Mouse (Mus musculus) bone marrow macrophage, adult 2 months (primary cell): Measurements from ENCODE around the gene Galm. TPM values are rescaled to one million over a fixed set of nuclear protein-coding genes. Genes with fewer than 3 reads are reported as not detected.
"Not testable (repeated sequence)": the region's sequence is repeated elsewhere in the genome, so short reads cannot be mapped to it uniquely, and the experiment has no call there.

Experiments used
- H3K27ac ChIP-seq: 2 replicates; pipeline ENCODE4 v1.5.1; 2012; ENCODE audit warnings: low read depth, low read length; ENCODE audit not compliant: insufficient read depth
- H3K4me1 ChIP-seq: 2 replicates; pipeline ENCODE4 v1.6.1; 2012; ENCODE audit warnings: low read length; ENCODE audit not compliant: control insufficient read depth, insufficient read depth
- H3K4me3 ChIP-seq: 2 replicates; pipeline ENCODE4 v1.5.1; 2012; ENCODE audit warnings: mild to moderate bottlenecking, low read length, moderate library complexity; ENCODE audit not compliant: insufficient read depth
- CTCF ChIP-seq: IDR thresholded peaks from 2 replicates; pipeline ENCODE4 v1.5.1; 2012; ENCODE audit warnings: low read depth, mild to moderate bottlenecking, low read length, moderate library complexity
- POLR2A ChIP-seq: IDR thresholded peaks from 2 replicates; pipeline ENCODE4 v1.6.1; 2012; ENCODE audit warnings: mild to moderate bottlenecking, low read depth, low read length, borderline replicate concordance
- polyA plus RNA-seq: library from polyadenylated mRNA; stranded (reverse); fragments of >200 nt; gene quantifications from 2 replicates; pipeline ENCODE4 v1.2.4, GENCODE M21; 2012; ENCODE audit not compliant: missing spikeins, insufficient read depth, insufficient read length

The Galm gene
- polyA plus RNA-seq, 1 experiment, result 18.2 TPM

DNA sequence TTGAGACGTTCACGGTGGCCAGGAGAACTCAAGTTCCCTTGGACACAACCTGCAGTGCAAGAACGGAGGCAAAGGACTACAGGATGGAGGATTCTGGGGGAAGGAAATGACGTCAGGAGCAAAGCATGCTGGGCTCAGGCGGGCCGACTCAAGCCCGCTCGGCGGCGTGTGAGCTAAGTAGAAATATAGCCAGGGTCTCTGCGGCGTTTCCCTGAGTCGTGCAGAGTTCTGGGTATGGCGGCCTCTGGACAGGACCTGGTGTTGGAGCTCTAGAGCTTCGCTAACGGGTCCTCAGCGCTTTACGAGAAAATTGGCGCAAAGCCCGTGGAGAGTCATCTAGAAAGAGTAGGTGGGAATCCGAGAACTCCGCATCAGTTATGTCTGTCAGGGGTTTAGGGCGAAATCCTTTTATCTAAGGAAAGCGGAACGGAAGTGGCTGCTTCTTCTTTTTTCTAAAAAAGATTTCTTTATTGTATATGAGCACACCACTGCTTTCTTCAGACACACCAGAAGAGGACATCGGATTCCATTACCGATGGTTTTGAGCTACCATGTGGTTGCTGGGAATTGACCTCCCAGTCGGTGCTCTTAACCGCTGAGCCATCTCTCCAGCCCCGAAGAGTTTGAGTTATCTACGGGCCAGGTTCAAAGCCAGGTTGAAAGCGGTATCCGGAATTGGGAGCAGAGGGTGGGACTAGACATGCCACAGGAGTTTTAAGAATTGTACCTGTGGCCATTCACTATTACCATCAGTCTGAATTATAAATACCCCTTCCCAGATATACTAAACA lies 97.2 kb downstream of the Galm start, which contains the start of gene Gemin6:
Gene Gemin6, plus strand, starts transcription at position 116 of the 791 bp plus-strand sequence.
- no peak for TF ChIP-seq CTCF
- peak; percentile 76; the same call in 1 of the 2 replicates for TF ChIP-seq POLR2A
- Histone ChIP-seq H3K27ac (peak within 1 kb of the TSS; percentile 70), H3K4me3 (peak within 1 kb of the TSS; percentile 71), H3K4me1 (0 out of 2 replicates have a peak, but pooled peaks cover 4% of the 10 kb centered on the region)

DNA sequence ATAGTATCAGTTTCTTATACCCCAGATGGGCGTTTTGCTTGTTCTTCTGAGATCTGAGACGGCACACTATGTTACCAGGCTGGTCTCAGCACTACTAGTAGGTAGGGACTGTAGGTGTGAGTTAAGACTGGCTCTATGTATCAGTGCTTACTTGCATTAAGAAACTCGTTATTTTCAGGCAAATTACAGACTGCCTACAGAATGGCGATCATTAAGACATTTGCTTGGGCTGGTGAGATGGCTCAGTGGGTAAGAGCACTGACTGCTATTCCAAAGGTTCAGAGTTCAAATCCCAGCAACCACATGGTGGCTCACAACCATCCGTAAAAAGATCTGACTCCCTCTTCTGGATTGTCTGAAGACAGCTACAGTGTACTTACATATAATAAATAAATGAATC lies 97.9 kb downstream of the Galm start:
- Histone ChIP-seq H3K4me3 (peak overlapping the region; percentile 71), H3K27ac (peak overlapping the region; percentile 70; the same call in 1 of the 2 replicates)
- H3K4me1 ChIP-seq, result not testable (repeated sequence)

DNA sequence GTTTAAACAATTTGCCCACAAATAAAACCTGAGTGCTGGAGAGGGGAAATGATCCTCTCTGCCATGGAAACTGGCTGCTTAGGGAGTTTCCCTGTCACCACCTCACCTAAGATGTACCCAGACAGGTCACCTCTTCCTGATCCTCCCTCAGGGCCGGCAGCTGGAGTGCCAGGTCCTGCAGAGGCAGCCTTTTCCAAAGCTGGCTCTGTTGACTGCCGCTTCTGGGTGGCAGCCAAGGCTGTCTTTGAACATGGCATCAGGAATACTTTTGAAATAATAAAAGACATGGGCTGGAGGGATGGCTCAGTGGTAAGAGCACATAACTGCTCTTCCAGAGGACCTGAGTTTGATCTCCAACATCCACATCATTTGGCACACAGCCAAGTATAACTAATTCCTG lies 102.1 kb downstream of the Galm start:
- no peak overlapping the region for H3K27ac ChIP-seq
- peaks cover 9% of the 10 kb centered on the region for H3K4me1 ChIP-seq
- no peak for TF ChIP-seq CTCF
- no peak for TF ChIP-seq POLR2A

DNA sequence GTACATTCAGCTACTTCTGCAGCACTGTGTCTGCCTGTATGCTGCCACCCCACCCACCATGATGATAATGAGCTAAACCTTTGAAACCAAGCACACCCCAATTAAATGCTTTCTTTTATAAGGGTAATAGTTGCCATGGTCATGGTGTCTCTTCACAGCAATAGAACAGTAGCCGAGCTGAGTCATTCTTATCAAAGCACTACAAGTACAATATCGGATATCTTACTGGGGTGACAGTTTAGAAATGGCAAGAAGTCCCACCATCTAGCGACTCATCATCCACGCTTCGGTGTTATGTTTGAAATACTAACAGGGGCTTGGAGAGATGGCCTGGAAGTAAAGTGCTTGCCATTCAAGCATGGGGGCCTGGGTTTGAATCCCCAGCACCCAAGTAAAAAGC lies 106.6 kb downstream of the Galm start:
- no peak overlapping the region for H3K4me3 ChIP-seq
- H3K27ac ChIP-seq, result no peak overlapping the region
- TF ChIP-seq POLR2A (no peak), CTCF (no peak)
- peaks cover 29% of the 10 kb centered on the region for H3K4me1 ChIP-seq

More for the DNA sequence above, 102.1 kb downstream of the Galm start:
- no peak overlapping the region for H3K4me3 ChIP-seq

DNA sequence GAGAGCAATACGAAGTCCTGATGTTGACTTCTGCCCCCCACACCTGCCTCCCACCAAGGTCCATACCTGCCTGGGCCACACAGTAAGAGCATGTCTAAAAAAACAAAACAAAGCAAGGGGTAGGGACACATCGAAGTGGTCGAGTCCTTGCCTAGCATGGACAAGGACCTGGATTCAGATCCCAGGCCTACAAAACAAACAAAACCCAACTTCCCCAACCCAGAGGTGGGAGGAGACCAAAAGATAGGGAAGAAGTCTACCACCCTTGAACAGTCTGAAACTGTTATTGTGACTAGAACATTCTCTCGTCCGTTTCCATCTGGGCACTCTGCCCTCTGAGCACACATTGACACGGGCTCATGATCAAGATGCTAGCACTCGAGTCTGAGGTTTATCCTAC lies 107.1 kb downstream of the Galm start:
- no peak for TF ChIP-seq CTCF
- TF ChIP-seq POLR2A, result no peak
- H3K4me3 ChIP-seq, result no peak overlapping the region
- H3K4me1 ChIP-seq, result peaks cover 26% of the 10 kb centered on the region
- no peak overlapping the region for H3K27ac ChIP-seq

Other genes starting within 250 kb of the Galm start
- gene Atl2, start 231.3 kb upstream of the Galm start, polyA plus RNA-seq, result 19.9 and 24.6 TPM in 2 replicates
- gene Hnrnpll, start 65.1 kb upstream of the Galm start, polyA plus RNA-seq, result 44.9 and 47.7 TPM in 2 replicates
- 83.7 and 102 TPM in 2 replicates for gene Srsf7, start 79.8 kb downstream of the Galm start, polyA plus RNA-seq
- not detected in 2 replicates for gene Ttc39d, start 80.0 kb downstream of the Galm start, polyA plus RNA-seq
- 7.1 and 8.0 TPM in 2 replicates for gene Gemin6, start 97.0 kb downstream of the Galm start, polyA plus RNA-seq
- 5.6 and 8.1 TPM in 2 replicates for gene Morn2, start 162.7 kb downstream of the Galm start, polyA plus RNA-seq
- gene Dhx57, start 163.0 kb downstream of the Galm start, polyA plus RNA-seq, result 16.0 and 19.6 TPM in 2 replicates
- not detected in 2 replicates for gene Arhgef33, start 179.9 kb downstream of the Galm start, polyA plus RNA-seq
- not detected in 2 replicates for gene Gm10190, start 246.1 kb downstream of the Galm start, polyA plus RNA-seq